Mouse (Mus musculus) liver, embryonic 14.5 days (tissue): ENCODE measurements around the gene Dnm2.

ENCODE experiments used
- CTCF ChIP-seq: IDR thresholded peaks from 2 replicates; pipeline ENCODE4 v1.5.1; 2016; ENCODE audit warnings: antibody characterized with exemption, low read depth, control low read depth
- EP300 ChIP-seq: IDR thresholded peaks from 2 replicates; pipeline ENCODE4 v1.6.1; 2016; ENCODE audit warnings: antibody characterized with exemption, low read depth

GRCm38 (mm10) chr9:21397170-21397569 is 27.5 kb upstream of the Dnm2 start:
- TF ChIP-seq CTCF, result no peak
- no peak for TF ChIP-seq EP300
